Mouse (Mus musculus) liver, embryonic 13.5 days (tissue): ENCODE measurements around the gene Stmn1. TPM values are rescaled to one million over a fixed set of nuclear protein-coding genes. Genes with fewer than 3 reads are reported as not detected.

Experiments used
- ATAC-seq: fragments of 200-750 bp; cut with Nextera tagmentation; 2 replicates; pipeline ENCODE4 v1.8.0; 2017; ENCODE audit warnings: low read depth, mild to moderate bottlenecking, moderate number of reproducible peaks, moderate library complexity
- DNase-seq: peaks from one replicate; pipeline ENCODE4 v3.0.0; 2022
- H3K27ac ChIP-seq: fragments of 300-500 bp; sonication (generic); 2 replicates; pipeline ENCODE4 v1.5.1; 2015; ENCODE audit warnings: moderate library complexity, mild to moderate bottlenecking, inconsistent platforms
- H3K27me3 ChIP-seq: fragments of 300-500 bp; sonication (generic); 2 replicates; pipeline ENCODE4 v1.6.1; 2015; ENCODE audit warnings: mild to moderate bottlenecking, inconsistent platforms
- H3K36me3 ChIP-seq: fragments of 300-500 bp; sonication (generic); 2 replicates; pipeline ENCODE4 v1.6.1; 2015; ENCODE audit warnings: mild to moderate bottlenecking, inconsistent platforms
- H3K4me1 ChIP-seq: fragments of 300-500 bp; sonication (generic); replicated peaks from 2 replicates; pipeline ENCODE4 v1.6.1; 2015; ENCODE audit warnings: inconsistent platforms
- H3K4me2 ChIP-seq: fragments of 300-500 bp; sonication (generic); 2 replicates; pipeline ENCODE4 v1.6.1; 2015; ENCODE audit warnings: inconsistent platforms, mild to moderate bottlenecking, moderate library complexity
- H3K4me3 ChIP-seq: fragments of 300-500 bp; sonication (generic); replicated peaks from 2 replicates; pipeline ENCODE4 v1.5.1; 2015; ENCODE audit warnings: mild to moderate bottlenecking, inconsistent platforms
- H3K9ac ChIP-seq: fragments of 300-500 bp; sonication (generic); 2 replicates; pipeline ENCODE4 v1.6.1; 2015; ENCODE audit warnings: mild to moderate bottlenecking, inconsistent platforms
- H3K9me3 ChIP-seq: fragments of 300-500 bp; sonication (generic); replicated peaks from 2 replicates; pipeline ENCODE4 v1.6.1; 2016; ENCODE audit warnings: inconsistent platforms
- WGBS: fragments of 180-500 bp; shearing (Covaris S2); methylation state at CpG from one replicate; pipeline ENCODE4 v1.1.7; 2015; ENCODE audit not compliant: insufficient replicate concordance; 5-methylcytosine and 5-hydroxymethylcytosine counted together
- polyA plus RNA-seq: library from polyadenylated mRNA; unstranded; fragments of >200 nt; fragmentation: Nextera tagmentation; extraction: Ambion mirVana; gene quantifications from 2 replicates; pipeline ENCODE4 v1.2.1, GENCODE M21; 2015

Stmn1 gene
- polyA plus RNA-seq, 1 experiment from 2014 or later: 514 TPM

DNA sequence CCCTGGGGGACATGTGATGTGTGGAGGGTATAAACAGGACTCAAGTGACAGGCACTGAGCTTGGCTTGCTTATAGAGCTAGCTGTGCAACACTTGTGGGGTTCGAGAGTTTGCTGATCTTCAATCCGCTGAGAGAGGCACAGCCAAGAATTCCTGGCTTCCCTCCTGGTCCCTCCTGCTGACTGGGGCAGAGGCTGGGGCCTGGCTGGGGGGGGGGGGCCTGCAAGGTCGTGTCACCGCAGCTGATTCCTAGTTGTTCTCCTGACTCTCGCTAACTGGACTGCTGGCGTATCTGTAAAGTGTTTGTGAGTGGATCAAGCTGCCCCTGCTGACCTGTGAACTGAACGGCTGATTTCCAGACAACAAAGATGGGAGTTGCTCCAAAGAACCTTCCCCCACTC is 24.5 kb upstream of the Stmn1 start:
- Histone ChIP-seq H3K4me1 (peaks cover 23% of the 10 kb centered on the region), H3K9ac (no peak overlapping the region), H3K9me3 (no peaks in the 10 kb centered on the region), H3K27me3 (peaks cover 32% of the 10 kb centered on the region), H3K27ac (no peak overlapping the region), H3K4me3 (no peak overlapping the region), H3K4me2 (no peak overlapping the region), H3K36me3 (no peaks in the 10 kb centered on the region)
- WGBS: 56% methylated on average over 7 of the region's 7 CpGs
- no peak for ATAC-seq
- DNase-seq: no peak

GRCm38 (mm10) chr4:134444949-134445348 is 23.2 kb upstream of the Stmn1 start:
- Histone ChIP-seq H3K36me3 (no peaks in the 10 kb centered on the region), H3K4me2 (no peak overlapping the region), H3K27me3 (peaks cover 44% of the 10 kb centered on the region), H3K4me1 (peaks cover 9% of the 10 kb centered on the region), H3K9me3 (no peaks in the 10 kb centered on the region), H3K9ac (no peak overlapping the region), H3K4me3 (no peak overlapping the region), H3K27ac (no peak overlapping the region)
- ATAC-seq: no peak
- no peak for DNase-seq
- 49% methylated on average over 7 of the region's 7 CpGs for WGBS

GRCm38 (mm10) chr4:134445489-134445888 is 22.6 kb upstream of the Stmn1 start:
- no peak for DNase-seq
- Histone ChIP-seq H3K9me3 (no peaks in the 10 kb centered on the region), H3K36me3 (no peaks in the 10 kb centered on the region), H3K9ac (no peak overlapping the region), H3K27me3 (peaks cover 49% of the 10 kb centered on the region), H3K4me2 (no peak overlapping the region), H3K27ac (no peak overlapping the region), H3K4me3 (no peak overlapping the region), H3K4me1 (peaks cover 6% of the 10 kb centered on the region; the same call in 1 of the 2 replicates)
- ATAC-seq: no peak
- WGBS: 80% methylated on average over 1 of the region's 1 CpGs

GRCm38 (mm10) chr4:134447966-134448365 is 20.2 kb upstream of the Stmn1 start:
- Histone ChIP-seq H3K9ac (no peak overlapping the region), H3K9me3 (no peaks in the 10 kb centered on the region), H3K4me3 (no peak overlapping the region), H3K36me3 (no peaks in the 10 kb centered on the region), H3K27ac (no peak overlapping the region), H3K4me1 (peaks cover 10% of the 10 kb centered on the region), H3K4me2 (no peak overlapping the region), H3K27me3 (peaks cover 61% of the 10 kb centered on the region)
- ATAC-seq (no peak), DNase-seq (no peak)
- WGBS: 35% methylated on average over 23 of the region's 23 CpGs

DNA sequence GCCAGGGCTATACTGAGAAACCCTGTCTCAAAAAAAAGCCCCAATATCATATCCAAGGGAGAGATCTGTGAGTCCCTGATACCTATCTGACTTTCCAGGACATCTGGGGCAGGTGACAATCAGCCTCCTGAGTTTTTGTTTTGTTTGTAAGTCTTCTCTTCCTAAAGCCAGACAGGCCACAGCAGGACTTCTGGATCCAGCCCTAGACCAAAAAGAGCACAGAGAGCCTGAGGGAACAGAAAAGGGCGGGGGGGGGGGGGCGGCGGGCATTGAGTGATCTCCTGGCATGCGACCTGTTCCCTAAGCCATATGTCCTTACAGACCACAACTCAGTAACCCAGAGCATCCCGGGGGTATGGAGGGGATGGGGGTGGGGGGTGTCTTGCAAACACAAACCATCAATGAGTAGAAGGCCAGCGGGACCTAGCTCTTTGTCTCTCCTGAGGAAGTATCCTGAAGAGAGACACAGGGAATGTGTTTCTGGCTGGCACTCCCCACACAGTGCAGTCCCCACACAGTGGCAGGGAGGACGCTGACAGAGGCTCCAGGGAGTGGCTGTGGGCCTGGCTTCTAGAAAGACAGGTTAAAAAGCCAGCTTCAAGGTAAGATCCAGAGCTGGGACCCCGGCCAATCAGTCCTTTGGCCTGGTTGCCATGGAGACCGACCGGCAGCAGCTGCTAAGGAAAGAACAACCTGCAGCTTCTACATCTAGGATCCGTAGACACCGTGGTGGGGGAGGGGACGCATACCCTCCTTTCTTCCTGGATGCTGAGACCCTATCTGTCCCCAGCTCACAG is 18.3 kb upstream of the Stmn1 start:
- DNase-seq: no peak
- ATAC-seq: no peak
- Histone ChIP-seq H3K4me3 (no peak overlapping the region), H3K9ac (no peak overlapping the region), H3K36me3 (no peaks in the 10 kb centered on the region), H3K4me2 (no peak overlapping the region), H3K27me3 (peaks cover 75% of the 10 kb centered on the region), H3K27ac (no peak overlapping the region), H3K4me1 (peaks cover 10% of the 10 kb centered on the region), H3K9me3 (no peaks in the 10 kb centered on the region)
- WGBS: 57% methylated on average over 13 of the region's 13 CpGs

DNA sequence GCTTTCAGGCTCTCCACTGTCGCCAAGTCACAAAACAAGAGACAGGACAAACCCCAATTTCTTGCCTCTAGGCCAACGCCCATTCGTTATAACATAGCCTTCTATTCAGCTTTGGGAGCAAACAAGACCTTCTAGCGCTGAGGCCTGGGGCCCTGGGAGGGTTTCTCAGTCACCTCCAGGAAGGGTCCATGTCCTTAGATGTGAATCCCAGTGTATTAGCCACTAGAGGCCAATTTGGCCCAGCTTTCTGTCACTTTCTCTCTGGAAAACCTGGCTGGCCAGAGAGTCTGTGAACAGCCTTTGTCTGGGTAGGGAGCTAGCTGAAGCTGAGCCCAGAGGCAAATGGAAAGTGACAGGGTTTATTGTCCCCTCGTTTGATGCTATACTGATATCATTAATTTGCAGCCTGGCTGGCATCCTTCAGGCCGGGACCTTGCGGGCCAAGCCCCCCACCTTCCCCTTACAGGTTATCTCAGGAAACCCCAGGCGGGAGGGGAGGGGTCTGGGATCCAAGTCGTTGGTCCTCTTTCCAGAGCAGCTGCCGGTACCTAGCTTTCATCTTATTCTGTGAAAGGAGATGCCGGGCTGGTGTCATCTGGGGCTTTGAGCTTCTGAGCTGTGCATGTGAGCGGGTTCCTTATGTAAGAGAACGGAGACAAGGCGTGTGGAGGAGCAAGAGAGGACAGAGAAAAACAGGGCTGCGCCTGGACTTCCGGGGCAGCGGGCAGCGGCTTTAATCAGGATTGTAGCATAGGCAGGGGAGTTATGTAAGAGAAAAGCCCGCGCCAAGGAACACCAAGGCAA is 17.5 kb upstream of the Stmn1 start:
- Histone ChIP-seq H3K36me3 (no peaks in the 10 kb centered on the region), H3K27ac (no peak overlapping the region), H3K4me3 (no peak overlapping the region), H3K4me1 (peaks cover 16% of the 10 kb centered on the region), H3K4me2 (peak overlapping the region; percentile 24; the same call in 1 of the 2 replicates), H3K27me3 (peaks cover 75% of the 10 kb centered on the region), H3K9ac (no peak overlapping the region), H3K9me3 (no peaks in the 10 kb centered on the region)
- WGBS: 38% methylated on average over 20 of the region's 20 CpGs
- DNase-seq (no peak), ATAC-seq (no peak)

DNA sequence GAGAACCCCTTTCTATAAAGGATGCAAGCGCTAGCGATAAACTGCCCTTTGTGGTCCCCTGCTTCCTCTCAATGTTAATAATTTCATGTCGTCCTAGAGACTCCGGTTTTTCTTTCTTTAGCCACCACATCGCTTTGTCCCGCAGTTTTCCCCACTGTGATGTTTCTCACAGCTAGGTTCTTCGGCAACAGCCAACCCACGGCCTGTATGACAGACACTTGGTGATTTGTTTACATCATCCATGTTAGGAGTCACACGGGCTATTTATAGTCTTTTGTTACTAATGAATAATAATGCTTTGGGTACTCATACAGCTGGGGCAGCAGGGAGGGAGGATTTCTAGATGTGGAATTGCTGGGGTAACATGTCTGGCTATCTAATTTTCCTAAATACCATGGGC is 16.6 kb upstream of the Stmn1 start:
- no peaks in the 10 kb centered on the region for H3K36me3 ChIP-seq
- WGBS: 61% methylated on average over 9 of the region's 9 CpGs
- DNase-seq: no peak
- H3K9me3 ChIP-seq: no peaks in the 10 kb centered on the region
- peaks cover 17% of the 10 kb centered on the region for H3K4me1 ChIP-seq
- no peak overlapping the region for H3K4me3 ChIP-seq
- H3K27me3 ChIP-seq: peaks cover 73% of the 10 kb centered on the region
- no peak overlapping the region for H3K4me2 ChIP-seq
- H3K9ac ChIP-seq: no peak overlapping the region
- no peak overlapping the region for H3K27ac ChIP-seq
- ATAC-seq: no peak

GRCm38 (mm10) chr4:134453619-134454400 is 14.3 kb upstream of the Stmn1 start:
- Histone ChIP-seq H3K36me3 (no peaks in the 10 kb centered on the region), H3K27ac (no peak overlapping the region), H3K4me2 (peak overlapping the region; percentile 23; the same call in 1 of the 2 replicates), H3K9me3 (no peaks in the 10 kb centered on the region), H3K27me3 (peaks cover 66% of the 10 kb centered on the region), H3K4me3 (no peak overlapping the region), H3K4me1 (peaks cover 22% of the 10 kb centered on the region), H3K9ac (no peak overlapping the region)
- ATAC-seq (no peak), DNase-seq (no peak)
- WGBS: 55% methylated on average over 34 of the region's 34 CpGs

- Histone ChIP-seq H3K36me3 (no peaks in the 10 kb centered on the region), H3K4me2 (no peak overlapping the region), H3K4me3 (no peak overlapping the region), H3K27me3 (peaks cover 54% of the 10 kb centered on the region), H3K9ac (no peak overlapping the region), H3K9me3 (no peaks in the 10 kb centered on the region), H3K27ac (no peak overlapping the region), H3K4me1 (peaks cover 30% of the 10 kb centered on the region)
- no peak for DNase-seq
- ATAC-seq: no peak
- 20% methylated on average over 6 of the region's 6 CpGs for WGBS
Measured at GRCm38 (mm10) chr4:134455310-134455709, 12.8 kb upstream of the Stmn1 start.

DNA sequence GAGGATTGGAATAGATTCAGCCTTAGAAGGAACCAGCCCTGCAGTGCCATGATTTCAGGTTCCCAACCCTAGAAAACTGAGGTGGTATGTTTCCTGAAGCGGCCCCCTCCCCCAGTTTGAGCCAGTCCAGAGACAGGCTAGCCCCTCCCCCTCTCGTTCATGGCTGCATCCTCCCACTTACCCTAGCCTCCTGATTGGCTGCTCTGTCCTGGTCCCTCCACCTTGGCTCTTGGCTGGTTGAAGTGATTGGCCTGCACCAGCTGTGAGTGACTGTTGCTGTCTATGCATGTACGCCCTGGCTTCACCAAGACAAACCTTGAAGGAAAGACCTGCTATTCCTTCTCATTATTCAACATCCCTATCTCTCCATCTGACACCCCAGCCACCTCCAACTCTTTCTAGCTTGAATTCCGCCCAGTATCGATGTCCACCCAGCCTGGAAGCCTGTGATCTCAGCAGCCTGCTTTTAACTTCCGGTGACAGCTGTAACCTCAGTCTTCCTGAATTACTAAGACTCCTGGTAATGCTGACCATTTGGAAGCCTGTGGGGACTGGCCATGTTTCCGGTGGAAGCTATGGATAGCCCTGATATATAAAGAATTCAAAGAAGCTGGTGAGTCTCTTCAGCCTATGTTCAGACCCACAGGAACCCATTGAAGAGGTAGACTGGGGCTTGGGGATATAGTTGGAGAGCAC is 10.8 kb upstream of the Stmn1 start:
- H3K9me3 ChIP-seq: no peaks in the 10 kb centered on the region
- 19% methylated on average over 7 of the region's 7 CpGs for WGBS
- H3K4me1 ChIP-seq: peaks cover 33% of the 10 kb centered on the region
- DNase-seq: no peak
- H3K9ac ChIP-seq: no peak overlapping the region
- no peak overlapping the region for H3K4me2 ChIP-seq
- H3K4me3 ChIP-seq: no peak overlapping the region
- H3K27ac ChIP-seq: no peak overlapping the region
- peaks cover 36% of the 10 kb centered on the region for H3K27me3 ChIP-seq
- H3K36me3 ChIP-seq: no peaks in the 10 kb centered on the region
- ATAC-seq: no peak

GRCm38 (mm10) chr4:134458856-134459255 is 9.3 kb upstream of the Stmn1 start:
- peaks cover 35% of the 10 kb centered on the region for H3K4me1 ChIP-seq
- no peak overlapping the region for H3K4me3 ChIP-seq
- no peaks in the 10 kb centered on the region for H3K36me3 ChIP-seq
- DNase-seq (no peak), ATAC-seq (no peak)
- no peak overlapping the region for H3K9ac ChIP-seq
- H3K27ac ChIP-seq: no peak overlapping the region
- peaks cover 23% of the 10 kb centered on the region for H3K27me3 ChIP-seq
- H3K4me2 ChIP-seq: no peak overlapping the region
- H3K9me3 ChIP-seq: no peaks in the 10 kb centered on the region
- 75% methylated on average over 5 of the region's 5 CpGs for WGBS
